ENCODE assay signal across 9 mouse cellular contexts in the genomic region with DNA sequence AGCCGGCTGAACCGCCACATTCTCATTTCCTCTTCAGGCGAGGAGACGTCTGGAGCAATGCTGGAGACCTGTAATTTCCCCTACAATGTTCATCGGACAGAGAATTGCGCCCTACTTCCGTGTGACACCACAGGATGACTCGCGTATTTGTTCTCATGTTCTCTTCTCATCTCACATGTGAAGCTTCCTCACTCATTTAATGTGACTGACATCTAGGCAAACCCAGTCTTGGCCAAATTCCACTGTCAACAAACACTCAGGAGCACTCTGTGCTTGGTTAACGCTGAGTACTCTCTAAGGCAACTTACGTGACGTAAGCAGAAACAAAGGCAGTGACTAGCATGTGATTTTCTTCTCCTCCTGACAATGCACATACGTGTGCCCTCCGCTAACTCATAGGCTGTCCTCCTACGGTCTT. TPM values are rescaled to one million over a fixed set of nuclear protein-coding genes. Genes with fewer than 3 reads are reported as not detected.
DNase-seq lines count a peak whose midpoint lies in the region; ATAC-seq lines count a peak whose summit lies in the region.
"Had no signal": no experiment of that assay in that cellular context is flagged by ENCODE, and none has a peak within 500 bp of the region (broad histone marks: within the 10 kb centered on the region; RNA-seq: fewer than 3 reads in every experiment).

No protein-coding gene starts in this region.

- no peak overlapping the region for H3K4me3 ChIP-seq in intestine, embryonic 16.5 days (ENCODE audit: low read length)
- H3K4me3 ChIP-seq in forebrain, embryonic 12.5 days (replicated peaks) = no peak overlapping the region

- DNase-seq in kidney, adult 8-10 months = peak; percentile 15 to 31
- no peak for DNase-seq in kidney, postnatal 4 days
- DNase-seq in brain, adult 2 months (ENCODE audit: low read depth, low spot score) = peak; percentile 42
- no peak for DNase-seq in frontal cortex, postnatal 14 days (ENCODE audit: low spot score in 2 of 2)
- no peak for DNase-seq in spleen, postnatal 14 days (ENCODE audit: low spot score in 2 of 2)
- DNase-seq: cerebellum, adult 11-12 months had no signal

- no peak for ATAC-seq in intestine, embryonic 16.5 days
- ATAC-seq in megakaryocyte, adult 5-6 weeks (ENCODE audit: poor library complexity, severe bottlenecking) = peak; percentile 84
- no peak for ATAC-seq in forebrain, embryonic 12.5 days (ENCODE audit: low FRiP score)

- H3K4me2 ChIP-seq in intestine, embryonic 16.5 days (ENCODE audit: low read depth, low read length) = peak overlapping the region; percentile 51; the same call in 1 of the 2 replicates
- H3K4me2 ChIP-seq in forebrain, embryonic 12.5 days = no peak overlapping the region

- peaks cover 12% of the 10 kb centered on the region; the same call in 1 of the 2 replicates for H3K4me1 ChIP-seq in intestine, embryonic 16.5 days (ENCODE audit: control insufficient read depth, insufficient read depth, low read length)
- peaks cover 27% of the 10 kb centered on the region for H3K4me1 ChIP-seq in forebrain, embryonic 12.5 days

- no peaks in the 10 kb centered on the region for H3K27me3 ChIP-seq in intestine, embryonic 16.5 days (replicated peaks; ENCODE audit: control insufficient read depth, insufficient read depth, low read length)
- H3K27me3 ChIP-seq in forebrain, embryonic 12.5 days = no peaks in the 10 kb centered on the region

- H3K9me3 ChIP-seq in intestine, embryonic 16.5 days (ENCODE audit: control insufficient read depth, low read length) = no peaks in the 10 kb centered on the region
- H3K9me3 ChIP-seq in forebrain, embryonic 12.5 days = no peaks in the 10 kb centered on the region

- H3K36me3 ChIP-seq in intestine, embryonic 16.5 days (ENCODE audit: control insufficient read depth, insufficient read depth, low read length) = peaks cover 3% of the 10 kb centered on the region; the same call in 1 of the 2 replicates
- H3K36me3 ChIP-seq in forebrain, embryonic 12.5 days (replicated peaks) = peaks cover 13% of the 10 kb centered on the region

- H3K27ac ChIP-seq in intestine, embryonic 16.5 days (ENCODE audit: low read length) = no peak overlapping the region
- H3K27ac ChIP-seq in forebrain, embryonic 12.5 days = no peak overlapping the region

- no peak overlapping the region for H3K9ac ChIP-seq in intestine, embryonic 16.5 days (ENCODE audit: low read depth, low read length)
- no peak overlapping the region for H3K9ac ChIP-seq in forebrain, embryonic 12.5 days

- WGBS in intestine, embryonic 16.5 days = 75% methylated on average over 15 of the region's 15 CpGs
- 94% methylated on average over 15 of the region's 15 CpGs for WGBS in forebrain, embryonic 12.5 days

RNA-seq across cellular contexts. Expression of gene Gde1, which starts 2.4 kb away (rescaled TPM):
- 130 and 134 TPM in 2 replicates for polyA plus RNA-seq in intestine, embryonic 16.5 days (2015; fragmentation: Nextera tagmentation; extraction: Ambion mirVana)
- 39.3 and 42.4 TPM in 2 replicates for total RNA-seq in megakaryocyte, adult 5-6 weeks (2015)
- 30.2 and 33.0 TPM in 2 replicates for total RNA-seq in megakaryocyte, adult 5-6 weeks (2017)
- polyA plus RNA-seq in forebrain, embryonic 12.5 days (2016; fragmentation: Nextera tagmentation; extraction: Ambion mirVana) = 96.5 and 98.5 TPM in 2 replicates

RNA-seq across cellular contexts. Expression of gene Ccp110, which starts 9.2 kb away (rescaled TPM):
- polyA plus RNA-seq in intestine, embryonic 16.5 days (2015; fragmentation: Nextera tagmentation; extraction: Ambion mirVana) = 9.1 and 9.9 TPM in 2 replicates
- total RNA-seq in megakaryocyte, adult 5-6 weeks (2015) = 12.2 and 13.5 TPM in 2 replicates
- 9.6 and 21.1 TPM in 2 replicates for total RNA-seq in megakaryocyte, adult 5-6 weeks (2017)
- polyA plus RNA-seq in forebrain, embryonic 12.5 days (2016; fragmentation: Nextera tagmentation; extraction: Ambion mirVana) = 44.8 and 57.6 TPM in 2 replicates

RNA-seq across cellular contexts. Expression of gene Vps35l, which starts 36.9 kb away (rescaled TPM):
- polyA plus RNA-seq in intestine, embryonic 16.5 days (2015; fragmentation: Nextera tagmentation; extraction: Ambion mirVana) = 85.8 and 95.4 TPM in 2 replicates
- total RNA-seq in megakaryocyte, adult 5-6 weeks (2015) = 40.4 and 51.6 TPM in 2 replicates
- 49.5 and 49.7 TPM in 2 replicates for total RNA-seq in megakaryocyte, adult 5-6 weeks (2017)
- 89.2 and 91.5 TPM in 2 replicates for polyA plus RNA-seq in forebrain, embryonic 12.5 days (2016; fragmentation: Nextera tagmentation; extraction: Ambion mirVana)

Comparison
In these comparisons a context has a peak if more than half of its experiments do, and no peak if none do; other contexts are left out.
1. DNase-seq: peak in kidney, adult 8-10 months (2 of 2) and brain, adult 2 months (single experiment); none in kidney, postnatal 4 days (0 of 2), frontal cortex, postnatal 14 days (0 of 2) and spleen, postnatal 14 days (0 of 2).